Mouse (Mus musculus): ENCODE measurements around the gene Mbd3.

GRCm38 (mm10) chr10:80345122-80345521, 54.2 kb downstream of the Mbd3 start:
- TF ChIP-seq CTCF (IDR thresholded peaks at IDR 0.05; ENCODE audit: borderline replicate concordance, control insufficient read depth, extremely low read depth, insufficient read depth, low read length, poor library complexity) (no peak), POLR2A (IDR thresholded peaks at IDR 0.05; ENCODE audit: control insufficient read depth, extremely low read depth, insufficient read depth, low read length, poor library complexity) (no peak)

All from thymus, adult 2 months (tissue).